Mouse (Mus musculus): ENCODE measurements around the gene Mcoln1. TPM values are rescaled to one million over a fixed set of nuclear protein-coding genes. Genes with fewer than 3 reads are reported as not detected.

The Mcoln1 gene
- 132 TPM for polyA plus RNA-seq (2017; shearing (Covaris generic))

GRCm38 (mm10) chr8:3500235-3501090 lies at the start of gene Mcoln1:
Mcoln1 (plus strand) TSS chr8:3500457.

GRCm38 (mm10) chr8:3467006-3467885 lies 33.0 kb upstream of the Mcoln1 start, which contains the start of gene Pex11g:
Pex11g (minus strand) TSS chr8:3467680.

GRCm38 (mm10) chr8:3470562-3470961 lies 29.7 kb upstream of the Mcoln1 start, which contains the start of gene Tex45:
Tex45 (plus strand) TSS chr8:3470862.

GRCm38 (mm10) chr8:3492901-3493844 lies 7.1 kb upstream of the Mcoln1 start, which contains the start of gene Zfp358:
Zfp358 (plus strand) TSS chr8:3493138.

GRCm38 (mm10) chr8:3515260-3515671 lies 15.0 kb downstream of the Mcoln1 start, which contains the start of gene Pnpla6:
Pnpla6 (plus strand) TSS chr8:3515384.

Other genes with a start within 250 kb of the Mcoln1 start
- 23.9 TPM for gene Insr, start 220.8 kb upstream of the Mcoln1 start, polyA plus RNA-seq (2017; shearing (Covaris generic))
- 102 TPM for gene A430078G23Rik, start 147.0 kb upstream of the Mcoln1 start, polyA plus RNA-seq (2017; shearing (Covaris generic))
- 113 TPM for gene Arhgef18, start 107.5 kb upstream of the Mcoln1 start, polyA plus RNA-seq (2017; shearing (Covaris generic))
- 7.5 TPM for gene Pex11g, start 32.8 kb upstream of the Mcoln1 start, polyA plus RNA-seq (2017; shearing (Covaris generic))
- 0.16 TPM for gene Tex45, start 29.6 kb upstream of the Mcoln1 start, polyA plus RNA-seq (2017; shearing (Covaris generic))
- 9.0 TPM for gene Zfp358, start 7.3 kb upstream of the Mcoln1 start, polyA plus RNA-seq (2017; shearing (Covaris generic))
- 42.3 TPM for gene Pnpla6, start 14.9 kb downstream of the Mcoln1 start, polyA plus RNA-seq (2017; shearing (Covaris generic))
- gene C330021F23Rik, start 67.5 kb downstream of the Mcoln1 start, polyA plus RNA-seq (2017; shearing (Covaris generic)): not detected
- gene Camsap3, start 86.8 kb downstream of the Mcoln1 start, polyA plus RNA-seq (2017; shearing (Covaris generic)): 0.29 TPM
- gene Xab2, start 120.9 kb downstream of the Mcoln1 start, polyA plus RNA-seq (2017; shearing (Covaris generic)): 113 TPM
- gene Pet100, start 121.1 kb downstream of the Mcoln1 start, polyA plus RNA-seq (2017; shearing (Covaris generic)): 116 TPM
- not detected for gene Pcp2, start 125.1 kb downstream of the Mcoln1 start, polyA plus RNA-seq (2017; shearing (Covaris generic))
- 228 TPM for gene Stxbp2, start 130.5 kb downstream of the Mcoln1 start, polyA plus RNA-seq (2017; shearing (Covaris generic))
- gene Retn, start 155.3 kb downstream of the Mcoln1 start, polyA plus RNA-seq (2017; shearing (Covaris generic)): not detected
- 0.28 TPM for gene Mcemp1, start 165.3 kb downstream of the Mcoln1 start, polyA plus RNA-seq (2017; shearing (Covaris generic))
- not detected for gene Fcor, start 171.9 kb downstream of the Mcoln1 start, polyA plus RNA-seq (2017; shearing (Covaris generic))
- 34.8 TPM for gene Trappc5, start 175.8 kb downstream of the Mcoln1 start, polyA plus RNA-seq (2017; shearing (Covaris generic))
- gene Fcer2a, start 193.7 kb downstream of the Mcoln1 start, polyA plus RNA-seq (2017; shearing (Covaris generic)): 1.1 TPM
- gene Clec4g, start 220.2 kb downstream of the Mcoln1 start, polyA plus RNA-seq (2017; shearing (Covaris generic)): not detected
- gene Cd209a, start 248.5 kb downstream of the Mcoln1 start, polyA plus RNA-seq (2017; shearing (Covaris generic)): 0.42 TPM